ENCODE assay signal across 13 mouse cellular contexts in the genomic region with DNA sequence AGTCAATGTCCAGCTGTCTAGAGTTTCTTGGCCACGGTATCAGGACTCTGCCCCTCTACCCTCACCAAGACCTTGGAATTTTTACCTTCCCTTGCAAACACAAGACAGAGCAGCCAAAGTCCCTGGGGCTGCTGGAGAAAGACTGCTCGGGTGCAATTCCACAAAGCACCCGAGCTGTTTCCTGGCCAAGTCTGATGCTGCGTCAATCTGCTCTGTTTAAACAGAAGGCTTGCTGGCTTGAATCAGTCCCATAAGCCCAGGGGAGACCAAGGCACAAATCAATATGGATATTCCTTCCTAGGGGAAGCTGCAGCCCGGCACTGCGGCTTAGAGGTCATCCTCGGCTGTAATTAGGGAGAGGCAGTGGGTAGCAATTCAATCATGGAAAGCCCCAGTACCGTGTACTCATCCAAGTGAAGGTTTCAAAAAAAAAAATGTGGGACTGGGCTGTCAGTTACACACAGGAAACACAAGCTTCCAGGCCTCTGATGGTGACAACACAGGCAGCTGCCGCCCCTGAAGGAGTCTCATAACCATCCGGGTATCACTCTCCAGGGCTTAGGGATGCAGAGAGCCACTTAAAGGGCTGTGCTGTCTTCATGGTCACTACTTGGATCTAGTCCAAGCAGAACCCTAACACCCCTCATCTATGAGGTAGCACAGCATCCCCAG. TPM values are rescaled to one million over a fixed set of nuclear protein-coding genes. Genes with fewer than 3 reads are reported as not detected.
DNase-seq lines count a peak whose midpoint lies in the region; ATAC-seq and TF ChIP-seq lines count a peak whose summit lies in the region.
"Had no signal": no experiment of that assay in that cellular context is flagged by ENCODE, and none has a peak within 500 bp of the region (broad histone marks: within the 10 kb centered on the region; RNA-seq: fewer than 3 reads in every experiment).

No protein-coding gene starts in this region.

- 0 out of 2 replicates have a peak overlapping the region, but pooled peaks have one; percentile 8 for H3K4me2 ChIP-seq in forebrain, embryonic 13.5 days
- H3K4me2 ChIP-seq: embryonic facial prominence, embryonic 13.5 days; heart, embryonic 15.5 days had no signal

- H3K27ac ChIP-seq in layer of hippocampus, adult 2 months: peak overlapping the region; percentile 83
- peak overlapping the region; percentile 86 for H3K27ac ChIP-seq in forebrain, embryonic 13.5 days
- H3K27ac ChIP-seq: embryonic facial prominence, embryonic 13.5 days; heart, embryonic 15.5 days had no signal

- H3K9me3 ChIP-seq in forebrain, embryonic 13.5 days (replicated peaks): no peaks in the 10 kb centered on the region
- H3K9me3 ChIP-seq: embryonic facial prominence, embryonic 13.5 days; heart, embryonic 15.5 days had no signal

- WGBS in forebrain, embryonic 13.5 days: 44% methylated on average over 10 of the region's 10 CpGs

- DNase-seq in layer of hippocampus, adult 2 months (ENCODE audit: low spot score in 2 of 2): peak; percentile 41 to 47
- no peak for DNase-seq in layer of hippocampus, adult 9-10 months (ENCODE audit: low spot score)
- DNase-seq in kidney, postnatal 36 days: peak; percentile 60 to 68
- DNase-seq in yolk sac, embryonic 10.5 days (ENCODE audit: low spot score): peak; percentile 19
- no peak for DNase-seq in right cerebral cortex, postnatal 25 days
- DNase-seq: adrenal gland, postnatal 36 days; lung, adult 2 months; thymus, postnatal 4 days had no signal

- peak overlapping the region; percentile 23; the same call in 1 of the 2 replicates for H3K9ac ChIP-seq in forebrain, embryonic 13.5 days
- H3K9ac ChIP-seq: embryonic facial prominence, embryonic 13.5 days; heart, embryonic 15.5 days had no signal

- H3K4me1 ChIP-seq in forebrain, embryonic 13.5 days: peaks cover 76% of the 10 kb centered on the region

- peaks cover 18% of the 10 kb centered on the region for H3K36me3 ChIP-seq in forebrain, embryonic 13.5 days (ENCODE audit: poor library complexity, severe bottlenecking)

- 0 out of 2 replicates have a peak, but pooled peaks have one; percentile 22 for TF ChIP-seq CTCF in layer of hippocampus, adult 2 months (conservative IDR thresholded peaks at IDR 0.05)

- H3K27me3 ChIP-seq in forebrain, embryonic 13.5 days: no peaks in the 10 kb centered on the region
- H3K27me3 ChIP-seq: embryonic facial prominence, embryonic 13.5 days; heart, embryonic 15.5 days had no signal

- ATAC-seq in forebrain, embryonic 13.5 days: peak; percentile 39
- no peak for ATAC-seq in megakaryocyte, adult 5-6 weeks (ENCODE audit: poor library complexity, severe bottlenecking)

- no peak overlapping the region for H3K4me3 ChIP-seq in layer of hippocampus, adult 2 months
- H3K4me3 ChIP-seq in forebrain, embryonic 13.5 days: no peak overlapping the region
- H3K4me3 ChIP-seq: embryonic facial prominence, embryonic 13.5 days; heart, embryonic 15.5 days had no signal

RNA-seq across cellular contexts. Expression of gene Fgfr2, which starts 48.6 kb away (rescaled TPM):
- total RNA-seq in layer of hippocampus, adult 2 months (2021): 10 to 100 TPM; 47.6 to 49.5 TPM
- polyA plus RNA-seq in forebrain, embryonic 13.5 days (2015; fragmentation: Nextera tagmentation; extraction: Ambion mirVana): 47.9 and 56.7 TPM in 2 replicates
- 0.41 and 0.51 TPM in 2 replicates for total RNA-seq in megakaryocyte, adult 5-6 weeks (2015)
- 0.26 and 0.41 TPM in 2 replicates for total RNA-seq in megakaryocyte, adult 5-6 weeks (2017)
- total RNA-seq: MEL had no signal

RNA-seq across cellular contexts. Expression of gene Ctbp2, which starts 49.6 kb away (rescaled TPM):
- 10 to 100 TPM; 44.1 to 47.4 TPM for total RNA-seq in layer of hippocampus, adult 2 months (2021)
- polyA plus RNA-seq in forebrain, embryonic 13.5 days (2015; fragmentation: Nextera tagmentation; extraction: Ambion mirVana): 104 and 106 TPM in 2 replicates
- 43.2 and 49.3 TPM in 2 replicates for total RNA-seq in megakaryocyte, adult 5-6 weeks (2015)
- 50.2 and 57.6 TPM in 2 replicates for total RNA-seq in megakaryocyte, adult 5-6 weeks (2017)

Comparison
In these comparisons a context has a peak if more than half of its experiments do, and no peak if none do; other contexts are left out.
1. DNase-seq: peak in layer of hippocampus, adult 2 months (2 of 2), kidney, postnatal 36 days (2 of 2) and yolk sac, embryonic 10.5 days (single experiment); none in layer of hippocampus, adult 9-10 months (single experiment) and right cerebral cortex, postnatal 25 days (single experiment).
2. RNA of gene Fgfr2, which starts 48.6 kb away (total RNA-seq): 47.6 to 49.5 TPM in layer of hippocampus, adult 2 months; 0.26 to 0.51 TPM in megakaryocyte, adult 5-6 weeks; every median in the first group is over 10 times any median in the second.